Mouse (Mus musculus) olfactory bulb, adult 2 months (tissue): Measurements from ENCODE around the gene Ppm1l. TPM values are rescaled to one million over a fixed set of nuclear protein-coding genes. Genes with fewer than 3 reads are reported as not detected.

Experiments
- H3K27ac ChIP-seq: fragments of 200-500 bp; 2 replicates; pipeline ENCODE4 v1.5.1; 2012; ENCODE audit warnings: low read depth, low read length; ENCODE audit not compliant: insufficient read depth
- H3K4me1 ChIP-seq: fragments of 200-500 bp; 2 replicates; pipeline ENCODE4 v1.6.1; 2012; ENCODE audit warnings: low read length; ENCODE audit not compliant: control insufficient read depth, insufficient read depth
- H3K4me3 ChIP-seq: fragments of 200-500 bp; 2 replicates; pipeline ENCODE4 v1.5.1; 2012; ENCODE audit warnings: mild to moderate bottlenecking, low read depth, low read length, moderate library complexity; ENCODE audit not compliant: insufficient read depth
- CTCF ChIP-seq: fragments of 200-500 bp; IDR thresholded peaks from 2 replicates; pipeline ENCODE4 v1.5.1; 2012; ENCODE audit warnings: low read depth, mild to moderate bottlenecking, low read length, moderate library complexity; ENCODE audit not compliant: insufficient read depth
- POLR2A ChIP-seq: fragments of 200-500 bp; IDR thresholded peaks from 2 replicates; pipeline ENCODE4 v1.6.1; 2012; ENCODE audit warnings: mild to moderate bottlenecking, low read depth, low read length, moderate library complexity; ENCODE audit not compliant: insufficient read depth
- WGBS: fragments of 180-500 bp; shearing (Covaris S2); methylation state at CpG from one replicate; pipeline ENCODE4 v1.1.7; 2018; 5-methylcytosine and 5-hydroxymethylcytosine counted together
- polyA plus RNA-seq: library from polyadenylated mRNA; stranded (reverse); fragments of >200 nt; gene quantifications from 2 replicates; pipeline ENCODE4 v1.2.4, GENCODE M21; 2012; ENCODE audit warnings: low replicate concordance; ENCODE audit not compliant: missing spikeins, insufficient read depth, insufficient read length

The Ppm1l gene
- polyA plus RNA-seq, 1 experiment: not detected

DNA sequence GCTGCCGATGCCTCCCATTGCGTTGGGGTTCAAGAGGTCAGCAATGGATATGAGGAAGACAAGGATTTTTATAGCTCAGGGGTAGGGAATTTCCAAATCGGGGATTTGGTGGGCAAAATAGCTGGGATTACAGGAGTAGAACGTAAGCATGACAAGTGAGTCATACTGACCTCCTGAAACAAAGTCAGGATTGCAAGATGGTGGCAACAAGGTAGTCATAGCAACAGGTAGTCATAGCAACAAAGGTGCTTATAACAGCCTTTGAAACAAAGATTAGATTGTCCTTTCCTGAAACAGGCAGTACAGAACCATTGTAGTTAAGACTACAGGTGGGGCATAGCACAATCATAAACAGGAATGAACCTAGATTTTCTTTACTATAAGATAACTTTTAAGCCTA, 189.7 kb downstream of the Ppm1l start:
- no peak overlapping the region for H3K27ac ChIP-seq
- no peak overlapping the region for H3K4me3 ChIP-seq
- peaks cover 8% of the 10 kb centered on the region for H3K4me1 ChIP-seq
- TF ChIP-seq CTCF: no peak
- no peak for TF ChIP-seq POLR2A
- WGBS: 75% methylated on average over 4 of the region's 4 CpGs

GRCm38 (mm10) chr3:69509411-69509952, 192.8 kb downstream of the Ppm1l start:
- Histone ChIP-seq H3K27ac (peak overlapping the region; percentile 20; the same call in 1 of the 2 replicates), H3K4me3 (no peak overlapping the region), H3K4me1 (peaks cover 5% of the 10 kb centered on the region)
- 50% methylated on average over 3 of the region's 3 CpGs for WGBS
- no peak for TF ChIP-seq POLR2A
- no peak for TF ChIP-seq CTCF

- 58% methylated on average over 7 of the region's 7 CpGs for WGBS
Observed at GRCm38 (mm10) chr3:69511881-69512280, 195.2 kb downstream of the Ppm1l start.

GRCm38 (mm10) chr3:69512402-69512801, 195.7 kb downstream of the Ppm1l start:
- no peak for TF ChIP-seq CTCF
- TF ChIP-seq POLR2A: no peak
- H3K4me3 ChIP-seq: no peak overlapping the region
- 54% methylated on average over 7 of the region's 7 CpGs for WGBS
- H3K27ac ChIP-seq: no peak overlapping the region
- peaks cover 7% of the 10 kb centered on the region for H3K4me1 ChIP-seq

More at GRCm38 (mm10) chr3:69511881-69512280, 195.2 kb downstream of the Ppm1l start:
- TF ChIP-seq POLR2A (no peak), CTCF (no peak)
- Histone ChIP-seq H3K4me1 (peaks cover 7% of the 10 kb centered on the region), H3K4me3 (no peak overlapping the region), H3K27ac (no peak overlapping the region)

DNA sequence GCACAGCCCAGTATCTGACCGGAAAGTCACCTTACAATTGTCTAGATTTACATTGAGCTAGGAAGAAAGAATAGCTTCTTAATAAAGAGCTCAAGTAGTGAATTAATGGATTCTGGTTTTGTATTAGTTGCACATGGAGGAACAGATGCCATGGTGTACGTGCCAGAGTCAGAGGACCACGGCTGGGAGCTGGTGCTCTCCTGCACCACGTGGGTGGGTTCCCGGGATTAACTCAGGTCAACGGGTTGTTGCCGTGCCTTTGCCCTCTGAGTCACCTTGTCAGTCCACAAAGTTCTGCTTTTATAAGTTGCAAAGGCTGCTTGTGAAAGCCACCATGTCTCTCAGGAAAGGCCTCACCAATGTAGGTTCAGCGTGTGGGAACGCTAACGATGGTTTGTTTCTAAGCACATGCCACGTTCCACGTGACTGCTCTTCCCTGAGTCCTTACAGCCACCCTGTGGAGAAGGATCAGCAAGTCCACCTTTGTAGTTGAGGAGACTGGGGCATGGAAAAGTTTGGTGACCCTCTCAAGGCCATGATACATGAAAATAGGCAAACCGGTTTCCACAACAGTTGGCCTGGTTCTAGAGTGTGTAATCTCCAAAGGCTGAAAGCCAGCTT, 199.2 kb downstream of the Ppm1l start:
- Histone ChIP-seq H3K4me1 (peaks cover 19% of the 10 kb centered on the region), H3K27ac (no peak overlapping the region), H3K4me3 (no peak overlapping the region)
- TF ChIP-seq POLR2A (no peak), CTCF (no peak)
- 86% methylated on average over 13 of the region's 13 CpGs for WGBS

- no peak overlapping the region for H3K4me3 ChIP-seq
- TF ChIP-seq CTCF (no peak), POLR2A (no peak)
- 53% methylated on average over 9 of the region's 9 CpGs for WGBS
- H3K4me1 ChIP-seq: peaks cover 17% of the 10 kb centered on the region
- H3K27ac ChIP-seq: peak overlapping the region; percentile 65
Observed at GRCm38 (mm10) chr3:69519188-69519587, 202.5 kb downstream of the Ppm1l start.

- H3K27ac ChIP-seq: peak overlapping the region; percentile 65
- no peak overlapping the region for H3K4me3 ChIP-seq
- peaks cover 22% of the 10 kb centered on the region for H3K4me1 ChIP-seq
- TF ChIP-seq CTCF (no peak), POLR2A (no peak)
- WGBS: 51% methylated on average over 21 of the region's 21 CpGs
Observed at GRCm38 (mm10) chr3:69519789-69520558, 203.3 kb downstream of the Ppm1l start.

DNA sequence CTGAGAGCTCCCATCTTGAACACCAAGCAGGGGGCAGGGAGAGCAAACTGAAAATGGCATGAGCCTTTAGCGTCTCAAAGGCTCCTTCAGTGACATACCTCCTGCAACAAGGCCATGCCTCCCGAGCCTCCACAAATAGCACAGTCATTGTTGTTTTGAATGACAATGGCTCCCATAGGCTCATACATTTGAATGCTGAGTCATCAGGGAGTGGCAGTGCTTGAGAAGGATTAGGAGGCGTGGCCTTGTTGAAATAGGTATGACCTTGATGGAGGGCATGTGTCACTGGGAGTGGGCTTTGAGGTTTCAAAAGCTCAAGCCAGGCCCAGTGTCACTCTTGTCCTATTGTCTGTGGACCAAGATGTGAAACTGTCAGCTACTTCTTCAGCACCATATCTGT, 205.6 kb downstream of the Ppm1l start:
- no peak overlapping the region for H3K27ac ChIP-seq
- TF ChIP-seq POLR2A: no peak
- TF ChIP-seq CTCF: no peak
- WGBS: 92% methylated on average over 3 of the region's 3 CpGs
- no peak overlapping the region for H3K4me3 ChIP-seq
- H3K4me1 ChIP-seq: peaks cover 21% of the 10 kb centered on the region

GRCm38 (mm10) chr3:69524356-69525071, 207.9 kb downstream of the Ppm1l start:
- WGBS: 53% methylated on average over 8 of the region's 8 CpGs
- Histone ChIP-seq H3K4me3 (no peak overlapping the region), H3K4me1 (peaks cover 17% of the 10 kb centered on the region), H3K27ac (peak overlapping the region; percentile 82)
- no peak for TF ChIP-seq POLR2A
- TF ChIP-seq CTCF: no peak
